Mouse (Mus musculus) megakaryocyte, adult 5-6 weeks (primary cell): ENCODE data around the gene Zdhhc6. TPM values are rescaled to one million over a fixed set of nuclear protein-coding genes. Genes with fewer than 3 reads are reported as not detected.

Experiments used
- ATAC-seq: 2 replicates; pipeline ENCODE4 v1.8.0; 2016; ENCODE audit warnings: mild to moderate bottlenecking, inconsistent platforms; ENCODE audit not compliant: poor library complexity, severe bottlenecking
- total RNA-seq, 2 experiments: library from RNA; stranded (forward) in 1 of 2; stranded (reverse) in 1 of 2; fragments of 153-499, 151-499 nt in 1 of 2; fragments of 221-1000, 200-1000 nt in 1 of 2; gene quantifications; 2 replicates each; pipeline versions ENCODE4 v1.2.3 to v1.2.4; 2015 to 2017

The Zdhhc6 gene
- total RNA-seq, 2 experiments from 2014 or later, result 31.8 to 35.1 TPM

DNA sequence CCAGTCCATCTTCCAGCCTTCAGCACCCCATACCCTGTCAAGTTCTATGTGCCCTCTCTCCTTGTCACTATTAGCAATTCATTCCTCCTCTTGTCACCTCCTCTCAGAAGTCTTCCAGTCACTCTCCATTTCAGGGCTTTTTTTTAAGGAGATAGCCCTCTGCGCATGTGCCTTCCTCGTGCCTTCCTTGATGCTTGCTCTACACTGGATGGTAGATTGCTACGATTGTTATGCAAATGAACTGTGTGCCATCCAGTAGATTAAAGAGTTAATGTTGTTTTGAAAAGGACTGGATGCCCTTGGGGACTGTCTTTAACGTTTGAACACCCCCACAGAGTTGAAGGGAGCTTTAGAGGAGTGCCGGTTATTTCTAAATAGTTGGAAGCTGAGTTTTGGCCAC, 89.2 kb downstream of the Zdhhc6 start:
- no peak for ATAC-seq

DNA sequence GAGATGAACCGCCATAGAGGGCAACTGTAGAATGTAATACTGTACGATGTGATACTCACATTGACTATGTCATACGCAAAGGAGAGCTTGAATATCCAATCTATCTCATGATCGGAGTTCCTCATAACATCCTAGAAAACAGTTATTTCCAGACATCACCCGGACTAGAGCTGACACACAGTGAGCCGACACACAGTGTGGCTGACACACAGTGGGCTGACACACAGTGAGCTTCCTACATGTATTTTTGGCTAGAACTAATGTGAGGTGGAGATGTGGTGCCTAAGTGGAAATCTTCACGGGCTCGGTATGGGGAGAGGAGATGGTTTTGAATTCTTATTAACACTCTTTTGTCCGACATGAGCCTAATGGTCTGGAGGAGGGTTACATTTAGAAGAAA, 93.6 kb downstream of the Zdhhc6 start:
- no peak for ATAC-seq

Other genes starting within 250 kb of the Zdhhc6 start
- gene Gpam, start 188.8 kb downstream of the Zdhhc6 start, total RNA-seq (2015), result 1.7 and 1.8 TPM in 2 replicates
- 4.4 and 9.3 TPM in 2 replicates for gene Gpam, start 188.8 kb downstream of the Zdhhc6 start, total RNA-seq (2017)
- not detected in 2 replicates for gene Tectb, start 135.3 kb downstream of the Zdhhc6 start, total RNA-seq (2015)
- not detected in 2 replicates for gene Tectb, start 135.3 kb downstream of the Zdhhc6 start, total RNA-seq (2017)
- not detected in 2 replicates for gene Gucy2g, start 74.8 kb downstream of the Zdhhc6 start, total RNA-seq (2015)
- not detected in 2 replicates for gene Gucy2g, start 74.8 kb downstream of the Zdhhc6 start, total RNA-seq (2017)
- gene Acsl5, start 64.1 kb downstream of the Zdhhc6 start, total RNA-seq (2015), result 66.8 and 92.8 TPM in 2 replicates
- 93.0 and 99.7 TPM in 2 replicates for gene Acsl5, start 64.1 kb downstream of the Zdhhc6 start, total RNA-seq (2017)
- 20.9 and 23.0 TPM in 2 replicates for gene Vti1a, start 263 bp upstream of the Zdhhc6 start, total RNA-seq (2015)
- 31.7 and 34.3 TPM in 2 replicates for gene Vti1a, start 263 bp upstream of the Zdhhc6 start, total RNA-seq (2017)